Mouse (Mus musculus) right cerebral cortex, postnatal 14 days (tissue): Measurements from ENCODE around the gene Clspn.

ENCODE experiments used
- DNase-seq: peaks from one replicate; pipeline ENCODE4 v3.0.0; 2022

Gene Clspn

GRCm38 (mm10) chr4:126567243-126567642 is 10.5 kb downstream of the Clspn start:
- DNase-seq: no peak

- no peak for DNase-seq
Measured at GRCm38 (mm10) chr4:126569783-126570182, 13.0 kb downstream of the Clspn start.

- DNase-seq: no peak
Measured at GRCm38 (mm10) chr4:126576281-126576680, 19.5 kb downstream of the Clspn start.

GRCm38 (mm10) chr4:126577920-126578319 is 21.2 kb downstream of the Clspn start:
- no peak for DNase-seq

- DNase-seq: no peak
Measured at GRCm38 (mm10) chr4:126579077-126579476, 22.3 kb downstream of the Clspn start.

- DNase-seq: no peak
Measured at GRCm38 (mm10) chr4:126585739-126586138, 29.0 kb downstream of the Clspn start.

- DNase-seq: no peak
Measured at GRCm38 (mm10) chr4:126592039-126592438, 35.3 kb downstream of the Clspn start.

GRCm38 (mm10) chr4:126599971-126600754 is 43.4 kb downstream of the Clspn start:
- DNase-seq: peak; percentile 66

GRCm38 (mm10) chr4:126601597-126602444 is 45.1 kb downstream of the Clspn start:
- no peak for DNase-seq

GRCm38 (mm10) chr4:126602445-126602762 is 45.7 kb downstream of the Clspn start:
- DNase-seq: no peak

GRCm38 (mm10) chr4:126604141-126604540 is 47.4 kb downstream of the Clspn start:
- DNase-seq: no peak

- no peak for DNase-seq
Measured at GRCm38 (mm10) chr4:126605751-126606150, 49.0 kb downstream of the Clspn start.

- DNase-seq: peak; percentile 83
Measured at GRCm38 (mm10) chr4:126609606-126610181, 53.0 kb downstream of the Clspn start, which contains the start of gene 5730409E04Rik. Gene 5730409E04Rik (plus strand): TSS chr4:126609818.

- DNase-seq: peak; percentile 28
Measured at GRCm38 (mm10) chr4:126611991-126612390, 55.3 kb downstream of the Clspn start.

- no peak for DNase-seq
Measured at GRCm38 (mm10) chr4:126616312-126616711, 59.6 kb downstream of the Clspn start.

GRCm38 (mm10) chr4:126619691-126620330 is 63.1 kb downstream of the Clspn start:
- no peak for DNase-seq

- DNase-seq: no peak
Measured at GRCm38 (mm10) chr4:126620349-126620874, 63.7 kb downstream of the Clspn start.

- no peak for DNase-seq
Measured at GRCm38 (mm10) chr4:126627021-126627681, 70.4 kb downstream of the Clspn start.

GRCm38 (mm10) chr4:126631922-126632321 is 75.2 kb downstream of the Clspn start:
- no peak for DNase-seq

- DNase-seq: no peak
Measured at GRCm38 (mm10) chr4:126632668-126633067, 75.9 kb downstream of the Clspn start.

GRCm38 (mm10) chr4:126636330-126636729 is 79.6 kb downstream of the Clspn start:
- DNase-seq: no peak

- no peak for DNase-seq
Measured at GRCm38 (mm10) chr4:126637446-126637845, 80.7 kb downstream of the Clspn start.
